Mouse (Mus musculus): ENCODE data around the gene Slc25a29. TPM values are rescaled to one million over a fixed set of nuclear protein-coding genes. Genes with fewer than 3 reads are reported as not detected.
A peak's percentile ranks its signal among the peaks of the same experiment; 100 is the strongest.
"Not testable (repeated sequence)": the region's sequence is repeated elsewhere in the genome, so short reads cannot be mapped to it uniquely, and the experiment has no call there.

The Slc25a29 gene
- polyA plus RNA-seq, 1 experiment from 2014 or later, result 1.8 TPM

DNA sequence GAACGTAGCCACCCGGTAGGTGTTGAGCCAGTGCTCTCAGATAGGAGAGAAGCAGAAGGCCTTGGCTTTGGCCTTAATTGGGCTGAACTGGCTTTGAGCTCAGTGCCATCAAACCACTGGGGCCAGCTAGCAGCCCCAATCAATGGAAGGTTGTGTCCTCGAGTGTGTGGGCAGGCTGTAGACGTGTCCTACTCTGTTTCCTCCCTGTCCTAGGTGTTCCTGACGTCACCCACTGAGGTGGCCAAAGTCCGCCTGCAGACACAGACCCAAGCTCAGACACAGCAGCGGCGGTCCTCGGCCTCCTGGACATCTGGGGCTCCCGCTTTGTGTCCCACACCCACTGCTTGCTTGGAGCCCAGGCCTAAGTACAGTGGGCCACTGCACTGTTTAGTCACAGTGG, 19.4 kb upstream of the Slc25a29 start:
- H3K9ac ChIP-seq, result no peak overlapping the region
- WGBS (ENCODE audit: insufficient replicate concordance), result 69% methylated on average over 10 of the region's 10 CpGs
- H3K4me3 ChIP-seq, result no peak overlapping the region
- H3K9me3 ChIP-seq (replicated peaks), result no peaks in the 10 kb centered on the region
- no peak for ATAC-seq
- peaks cover 24% of the 10 kb centered on the region for H3K4me1 ChIP-seq
- peaks cover 14% of the 10 kb centered on the region for H3K36me3 ChIP-seq
- H3K27me3 ChIP-seq (replicated peaks), result no peaks in the 10 kb centered on the region
- H3K4me2 ChIP-seq, result no peak overlapping the region
- no peak overlapping the region for H3K27ac ChIP-seq

DNA sequence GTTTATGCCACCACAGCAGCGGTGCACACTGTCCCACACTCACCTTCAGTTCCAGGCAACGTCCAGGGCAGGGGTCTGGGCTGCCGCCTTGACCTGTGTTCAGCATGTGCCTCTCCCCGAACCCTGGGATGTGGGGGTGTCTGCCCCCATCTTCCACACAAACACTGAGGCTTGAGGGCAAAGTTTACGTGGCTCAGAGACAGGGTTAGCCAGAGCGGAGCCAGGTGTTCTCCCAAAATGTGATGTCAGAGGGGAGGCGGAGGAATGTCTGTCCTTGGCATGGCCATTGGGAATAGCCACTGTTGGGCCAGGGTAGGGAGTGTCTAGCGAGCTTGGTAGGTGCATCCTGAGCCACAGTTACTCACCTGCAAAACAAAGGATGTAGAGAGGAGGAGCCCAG, 17.1 kb upstream of the Slc25a29 start:
- H3K4me1 ChIP-seq, result peaks cover 13% of the 10 kb centered on the region
- no peak for ATAC-seq
- no peaks in the 10 kb centered on the region for H3K9me3 ChIP-seq (replicated peaks)
- no peak overlapping the region for H3K4me3 ChIP-seq
- 71% methylated on average over 8 of the region's 8 CpGs for WGBS (ENCODE audit: insufficient replicate concordance)
- no peaks in the 10 kb centered on the region for H3K27me3 ChIP-seq (replicated peaks)
- H3K27ac ChIP-seq, result no peak overlapping the region
- H3K36me3 ChIP-seq, result no peaks in the 10 kb centered on the region
- no peak overlapping the region for H3K4me2 ChIP-seq
- H3K9ac ChIP-seq, result no peak overlapping the region

DNA sequence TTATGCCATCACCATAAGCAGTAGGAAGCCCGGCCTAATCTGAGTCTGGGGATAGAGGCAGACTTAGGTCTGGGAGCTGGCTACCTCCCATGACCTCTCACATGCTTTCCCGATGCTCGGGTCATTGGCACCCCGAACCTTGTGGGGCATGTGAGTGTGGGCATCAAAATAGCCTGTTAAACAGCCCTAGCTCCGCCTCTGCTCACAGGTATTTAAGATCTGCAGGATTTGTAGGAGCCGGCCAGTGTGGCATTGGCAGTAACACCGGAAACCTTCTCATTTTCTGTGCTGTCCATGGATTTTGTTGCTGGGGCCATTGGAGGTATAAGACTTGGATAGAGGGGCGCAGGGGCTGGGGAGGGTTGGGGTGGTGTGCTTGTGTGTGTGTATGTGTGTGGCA, 15.2 kb upstream of the Slc25a29 start:
- H3K4me2 ChIP-seq, result no peak overlapping the region
- ATAC-seq, result no peak
- no peaks in the 10 kb centered on the region for H3K36me3 ChIP-seq
- no peak overlapping the region for H3K27ac ChIP-seq
- H3K4me3 ChIP-seq, result no peak overlapping the region
- H3K27me3 ChIP-seq (replicated peaks), result no peaks in the 10 kb centered on the region
- 71% methylated on average over 8 of the region's 8 CpGs for WGBS (ENCODE audit: insufficient replicate concordance)
- H3K9me3 ChIP-seq (replicated peaks), result no peaks in the 10 kb centered on the region
- H3K4me1 ChIP-seq, result peaks cover 14% of the 10 kb centered on the region
- no peak overlapping the region for H3K9ac ChIP-seq

DNA sequence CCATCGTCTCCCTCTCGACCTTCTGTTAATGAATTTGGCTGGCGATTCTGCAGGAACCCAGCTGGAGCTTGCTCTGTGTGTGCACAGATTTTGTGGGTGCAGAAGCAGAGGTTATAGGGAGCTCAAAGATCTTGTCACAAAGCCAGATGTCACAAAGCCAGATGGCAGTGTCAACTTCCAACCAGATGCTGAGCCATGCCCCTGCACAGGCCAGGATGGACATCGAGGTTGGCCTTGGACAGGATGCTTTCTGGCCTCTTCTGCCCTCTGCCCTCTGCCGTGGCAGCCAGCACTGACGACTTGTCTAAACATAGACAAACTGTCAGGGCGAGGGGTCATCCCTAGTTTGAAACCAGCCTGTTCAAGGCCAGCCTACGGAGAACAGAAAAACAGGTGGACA, 14.4 kb upstream of the Slc25a29 start:
- Histone ChIP-seq H3K4me3 (no peak overlapping the region), H3K36me3 (peaks cover 2% of the 10 kb centered on the region; the same call in 1 of the 2 replicates), H3K27me3 (replicated peaks) (no peaks in the 10 kb centered on the region), H3K27ac (no peak overlapping the region), H3K4me1 (peaks cover 21% of the 10 kb centered on the region), H3K9ac (no peak overlapping the region), H3K9me3 (replicated peaks) (no peaks in the 10 kb centered on the region), H3K4me2 (no peak overlapping the region)
- WGBS (ENCODE audit: insufficient replicate concordance), result 66% methylated on average over 8 of the region's 8 CpGs
- peak; percentile 45 for ATAC-seq

DNA sequence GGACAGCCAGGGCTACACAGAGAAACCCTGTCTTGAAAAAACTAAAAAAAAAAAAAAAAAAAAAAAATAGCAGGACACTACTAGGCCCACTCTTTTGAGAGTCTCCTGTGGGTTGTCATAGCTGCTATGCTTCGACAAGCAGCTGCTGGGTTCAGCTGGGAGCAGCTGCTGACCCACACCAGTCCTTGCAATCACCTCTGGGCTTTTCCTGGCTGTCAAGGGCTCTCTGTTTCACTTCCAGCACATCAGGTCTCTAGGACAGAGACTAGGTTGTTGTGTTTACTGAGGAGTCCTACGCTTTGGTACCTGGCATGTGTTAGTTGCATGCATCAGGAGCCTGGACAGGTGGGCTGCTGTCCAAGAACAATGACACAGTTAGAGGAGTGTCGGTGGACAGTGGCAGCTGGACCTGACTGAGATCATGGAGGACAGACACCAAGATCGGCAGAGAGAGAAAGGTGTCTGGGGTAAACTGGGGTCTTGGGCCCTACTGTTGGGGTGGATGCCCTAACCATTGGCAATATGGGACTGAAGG, 13.9 kb upstream of the Slc25a29 start:
- H3K27ac ChIP-seq, result no peak overlapping the region
- 69% methylated on average over 4 of the region's 4 CpGs for WGBS (ENCODE audit: insufficient replicate concordance)
- no peaks in the 10 kb centered on the region for H3K27me3 ChIP-seq (replicated peaks)
- H3K4me3 ChIP-seq, result no peak overlapping the region
- peaks cover 8% of the 10 kb centered on the region; the same call in 1 of the 2 replicates for H3K36me3 ChIP-seq
- H3K4me1 ChIP-seq, result peaks cover 22% of the 10 kb centered on the region
- H3K4me2 ChIP-seq, result no peak overlapping the region
- H3K9me3 ChIP-seq (replicated peaks), result no peaks in the 10 kb centered on the region
- no peak overlapping the region for H3K9ac ChIP-seq
- no peak for ATAC-seq

DNA sequence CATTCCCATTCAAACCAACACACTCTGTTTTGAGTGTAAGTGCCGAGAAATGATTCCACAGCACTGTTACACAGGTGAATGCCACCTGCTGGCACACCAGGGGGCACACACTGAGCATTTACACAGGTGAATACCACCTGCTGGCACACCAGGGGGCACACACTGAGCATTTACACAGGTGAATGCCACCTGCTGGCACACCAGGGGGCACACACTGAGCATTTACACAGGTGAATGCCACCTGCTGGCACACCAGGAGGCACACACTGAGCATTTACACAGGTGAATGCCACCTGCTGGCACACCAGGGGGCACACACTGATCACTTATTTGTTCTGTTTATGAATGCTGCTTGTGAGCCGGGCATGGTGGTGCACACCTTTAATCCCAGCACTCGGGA, 12.3 kb upstream of the Slc25a29 start:
- not testable (repeated sequence) for H3K9ac ChIP-seq; H3K27me3 ChIP-seq (replicated peaks); H3K9me3 ChIP-seq (replicated peaks); ATAC-seq; H3K4me3 ChIP-seq; H3K27ac ChIP-seq; H3K4me2 ChIP-seq
- 82% methylated on average over 3 of the region's 3 CpGs for WGBS (ENCODE audit: insufficient replicate concordance)
- Histone ChIP-seq H3K36me3 (peaks cover 19% of the 10 kb centered on the region), H3K4me1 (peaks cover 27% of the 10 kb centered on the region)

DNA sequence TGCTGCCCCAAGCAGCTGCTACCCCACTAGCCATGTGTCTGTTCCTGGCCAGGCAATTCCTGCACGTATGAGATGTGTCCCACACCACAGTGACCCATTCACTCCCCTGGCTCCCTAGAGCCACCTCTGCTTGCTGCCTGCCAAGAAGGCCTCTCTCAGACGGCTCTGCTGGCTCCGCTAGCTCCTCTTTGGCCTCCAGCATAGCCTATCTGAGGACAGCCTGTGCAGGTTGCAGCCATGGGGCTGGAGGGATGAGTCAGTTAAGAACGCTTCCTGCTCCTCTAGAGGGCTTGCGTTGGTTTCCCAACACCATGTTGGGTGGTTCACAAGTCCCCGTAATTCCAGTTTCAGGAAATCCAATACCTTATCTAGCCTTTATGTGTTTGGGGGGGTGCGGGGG, 7.0 kb upstream of the Slc25a29 start:
- no peaks in the 10 kb centered on the region for H3K27me3 ChIP-seq (replicated peaks)
- peaks cover 21% of the 10 kb centered on the region for H3K4me1 ChIP-seq
- H3K4me2 ChIP-seq, result no peak overlapping the region
- H3K9me3 ChIP-seq (replicated peaks), result no peaks in the 10 kb centered on the region
- no peak overlapping the region for H3K9ac ChIP-seq
- H3K4me3 ChIP-seq, result no peak overlapping the region
- H3K27ac ChIP-seq, result no peak overlapping the region
- ATAC-seq, result no peak
- H3K36me3 ChIP-seq, result peaks cover 57% of the 10 kb centered on the region
- 73% methylated on average over 7 of the region's 7 CpGs for WGBS (ENCODE audit: insufficient replicate concordance)

DNA sequence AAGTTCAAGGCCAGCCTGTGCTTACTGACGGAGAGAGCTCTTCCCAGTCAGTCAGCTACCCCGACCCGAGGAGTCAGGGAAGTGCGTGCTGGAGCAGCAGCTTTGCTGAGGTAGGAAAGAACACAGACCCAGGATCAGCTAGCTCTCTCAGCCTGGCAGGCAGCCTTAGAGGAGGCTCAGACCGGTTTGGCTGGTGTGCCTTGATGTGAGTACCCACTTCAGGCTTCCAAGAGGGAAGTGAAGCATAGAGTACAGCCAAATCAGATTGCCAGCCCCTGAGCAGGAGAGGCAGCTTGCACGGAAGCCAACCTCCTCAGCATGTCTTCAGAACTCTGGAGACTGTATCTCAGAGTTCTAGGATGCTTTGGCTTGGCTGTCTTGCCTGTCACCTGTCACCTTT, 5.5 kb upstream of the Slc25a29 start:
- 76% methylated on average over 6 of the region's 6 CpGs for WGBS (ENCODE audit: insufficient replicate concordance)
- H3K36me3 ChIP-seq, result peaks cover 60% of the 10 kb centered on the region
- H3K4me1 ChIP-seq, result peaks cover 36% of the 10 kb centered on the region
- no peak overlapping the region for H3K4me3 ChIP-seq
- H3K27me3 ChIP-seq (replicated peaks), result no peaks in the 10 kb centered on the region
- no peak overlapping the region for H3K9ac ChIP-seq
- no peaks in the 10 kb centered on the region for H3K9me3 ChIP-seq (replicated peaks)
- no peak for ATAC-seq
- no peak overlapping the region for H3K27ac ChIP-seq
- no peak overlapping the region for H3K4me2 ChIP-seq

DNA sequence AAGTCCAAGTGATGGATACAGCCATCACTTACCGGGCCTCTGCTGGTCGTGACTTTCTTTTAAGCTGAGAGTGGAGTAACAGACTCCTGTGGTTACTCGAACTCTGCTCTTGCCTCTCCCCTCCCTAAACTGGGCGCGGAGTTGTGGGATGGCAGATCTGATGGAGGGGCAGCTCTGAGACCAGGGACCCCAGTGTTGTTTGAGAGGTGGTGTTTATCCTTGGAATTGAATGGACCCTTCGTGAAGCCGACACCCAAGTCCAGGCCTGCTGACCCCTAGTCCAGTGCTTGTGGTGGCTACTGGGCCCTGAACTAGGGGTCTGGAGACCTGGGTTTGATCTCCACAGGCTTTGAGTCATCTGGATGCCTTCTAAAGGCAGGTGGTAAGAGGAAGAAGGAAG, 1.0 kb upstream of the Slc25a29 start:
- Histone ChIP-seq H3K4me3 (peak overlapping the region; percentile 70), H3K4me2 (peak overlapping the region; percentile 99), H3K4me1 (peaks cover 35% of the 10 kb centered on the region), H3K9ac (peak overlapping the region; percentile 74), H3K36me3 (peaks cover 28% of the 10 kb centered on the region), H3K27ac (peak overlapping the region; percentile 74; the same call in 1 of the 2 replicates), H3K9me3 (replicated peaks) (no peaks in the 10 kb centered on the region), H3K27me3 (replicated peaks) (peaks cover 6% of the 10 kb centered on the region; the same call in 1 of the 2 replicates)
- WGBS (ENCODE audit: insufficient replicate concordance), result 46% methylated on average over 7 of the region's 7 CpGs
- no peak for ATAC-seq

DNA sequence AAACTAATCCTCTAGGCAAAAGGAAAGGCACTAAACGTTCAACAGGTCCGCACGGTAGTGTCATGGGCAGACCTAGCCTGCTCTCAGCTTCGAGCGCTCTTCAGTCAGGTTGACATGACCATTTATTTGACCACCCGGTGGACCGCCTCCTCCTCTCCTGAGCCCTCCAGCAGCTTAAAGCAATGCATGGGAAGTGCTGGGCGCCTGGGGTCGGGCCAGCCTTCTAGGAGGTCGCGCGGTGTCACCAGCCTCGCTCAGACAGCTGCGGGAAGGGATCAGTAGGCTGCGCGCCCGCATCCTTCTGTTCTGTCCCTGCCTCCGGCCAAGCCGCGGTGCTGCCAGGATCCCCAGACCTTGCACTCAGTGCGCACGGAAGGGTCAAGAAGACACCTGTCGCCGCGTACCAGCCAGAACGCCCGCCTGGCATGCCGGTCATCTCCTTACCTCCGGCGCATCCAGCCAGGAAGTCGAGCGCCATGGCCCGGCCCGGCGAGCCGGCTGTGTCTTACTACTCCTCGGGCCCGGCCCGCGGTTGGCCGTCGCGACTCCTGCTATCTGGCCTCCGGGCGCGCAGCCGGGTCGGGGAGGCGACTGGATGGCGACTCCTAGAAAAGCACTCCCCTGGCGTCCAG, 359 bp downstream of the Slc25a29 start:
- Histone ChIP-seq H3K4me1 (peaks cover 35% of the 10 kb centered on the region), H3K9ac (peak overlapping the region; percentile 78), H3K36me3 (peaks cover 16% of the 10 kb centered on the region), H3K27ac (peak overlapping the region; percentile 33; the same call in 1 of the 2 replicates), H3K4me3 (peak overlapping the region; percentile 70), H3K9me3 (replicated peaks) (no peaks in the 10 kb centered on the region), H3K4me2 (peak overlapping the region; percentile 99), H3K27me3 (replicated peaks) (peaks cover 6% of the 10 kb centered on the region; the same call in 1 of the 2 replicates)
- 7% methylated on average over 48 of the region's 51 CpGs for WGBS (ENCODE audit: insufficient replicate concordance)
- ATAC-seq, result no peak; the same call in 1 of the 2 replicates

DNA sequence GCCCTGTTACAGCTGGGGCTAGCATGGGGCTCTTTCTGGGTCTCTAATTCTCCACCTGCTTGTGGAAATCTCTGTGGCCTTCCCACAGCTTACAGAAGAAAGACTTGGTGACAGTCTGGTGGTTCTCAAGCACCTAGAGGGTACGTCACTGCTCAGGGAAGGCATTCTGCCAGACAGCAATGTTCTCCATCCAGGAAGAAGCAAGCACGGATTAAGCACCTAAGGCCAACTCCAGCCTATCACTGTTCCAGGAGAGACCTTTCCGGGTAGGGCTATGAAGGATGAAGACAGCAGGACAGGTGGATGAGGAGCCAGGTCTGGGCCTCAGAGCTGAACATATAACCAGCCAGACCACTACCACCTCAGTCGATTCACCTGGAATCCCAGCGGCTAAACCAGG, 897 bp downstream of the Slc25a29 start:
- H3K4me1 ChIP-seq, result peaks cover 35% of the 10 kb centered on the region
- peak overlapping the region; percentile 78; the same call in 1 of the 2 replicates for H3K9ac ChIP-seq
- peaks cover 16% of the 10 kb centered on the region for H3K36me3 ChIP-seq
- peaks cover 6% of the 10 kb centered on the region; the same call in 1 of the 2 replicates for H3K27me3 ChIP-seq (replicated peaks)
- no peaks in the 10 kb centered on the region for H3K9me3 ChIP-seq (replicated peaks)
- 56% methylated on average over 5 of the region's 5 CpGs for WGBS (ENCODE audit: insufficient replicate concordance)
- H3K4me3 ChIP-seq, result peak overlapping the region; percentile 70
- ATAC-seq, result no peak
- peak overlapping the region; percentile 99 for H3K4me2 ChIP-seq
- H3K27ac ChIP-seq, result no peak overlapping the region

DNA sequence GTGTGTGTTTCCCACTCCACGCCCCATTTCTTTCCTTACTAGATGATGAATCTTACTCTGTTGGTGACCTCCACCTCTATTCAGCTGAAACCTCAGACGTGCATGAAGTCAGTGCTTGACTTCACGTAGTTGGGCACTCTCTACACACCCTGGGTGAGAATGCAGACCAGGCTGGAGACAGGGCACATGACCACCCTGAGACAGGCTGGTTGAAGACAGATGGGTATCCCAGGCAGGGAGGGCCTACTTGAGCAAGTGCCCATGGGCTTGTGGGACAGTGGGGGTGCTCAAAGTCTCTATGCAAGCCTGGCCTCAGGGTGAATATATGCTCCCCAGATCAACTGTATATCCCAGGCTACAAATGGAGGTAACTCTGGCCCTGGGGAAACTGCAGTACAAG, 1.3 kb downstream of the Slc25a29 start:
- peaks cover 6% of the 10 kb centered on the region; the same call in 1 of the 2 replicates for H3K27me3 ChIP-seq (replicated peaks)
- 84% methylated on average over 3 of the region's 3 CpGs for WGBS (ENCODE audit: insufficient replicate concordance)
- ATAC-seq, result no peak
- H3K36me3 ChIP-seq, result peaks cover 16% of the 10 kb centered on the region
- peak overlapping the region; percentile 99; the same call in 1 of the 2 replicates for H3K4me2 ChIP-seq
- no peak overlapping the region for H3K9ac ChIP-seq
- peaks cover 35% of the 10 kb centered on the region for H3K4me1 ChIP-seq
- H3K4me3 ChIP-seq, result no peak overlapping the region
- H3K27ac ChIP-seq, result no peak overlapping the region
- no peaks in the 10 kb centered on the region for H3K9me3 ChIP-seq (replicated peaks)

Measured in liver, embryonic 12.5 days (tissue).